Mouse (Mus musculus) myocyte (in vitro differentiated cells): ENCODE results near the gene Trim23. TPM values are rescaled to one million over a fixed set of nuclear protein-coding genes. Genes with fewer than 3 reads are reported as not detected.

Experiments
- H3K27me3 ChIP-seq: one replicate; pipeline ENCODE4 v1.6.1; 2011; ENCODE audit not compliant: control insufficient read depth, insufficient read depth, insufficient read length
- H3K36me3 ChIP-seq: one replicate; pipeline ENCODE4 v1.6.1; 2011; ENCODE audit not compliant: control insufficient read depth, insufficient read depth
- H3K4me2 ChIP-seq: one replicate; pipeline ENCODE4 v1.6.1; 2011; ENCODE audit warnings: low read depth, control low read depth
- H3K4me3 ChIP-seq: one replicate; pipeline ENCODE4 v1.5.1; 2011; ENCODE audit warnings: mild to moderate bottlenecking, control low read depth, moderate library complexity
- H3K79me2 ChIP-seq: one replicate; pipeline ENCODE4 v1.6.1; 2011; ENCODE audit not compliant: control insufficient read depth, insufficient read depth
- H3ac ChIP-seq: one replicate; pipeline ENCODE4 v1.6.1; 2011; ENCODE audit not compliant: control insufficient read depth, insufficient read length
- E2F4 ChIP-seq: IDR thresholded peaks from one replicate; pipeline ENCODE4 v1.6.1; 2011; ENCODE audit warnings: mild to moderate bottlenecking, control low read depth, moderate library complexity; ENCODE audit not compliant: insufficient read depth
- MAX ChIP-seq: IDR thresholded peaks from one replicate; pipeline ENCODE4 v1.6.1; 2011; ENCODE audit warnings: low read depth, mild to moderate bottlenecking, control low read depth
- MYOD1 ChIP-seq, 3 experiments: IDR thresholded peaks; one replicate each; pipeline ENCODE4 v1.6.1; 2011; ENCODE audit warnings: control low read depth in 2 of 3, low read depth in 2 of 3, mild to moderate bottlenecking in 2 of 3, moderate library complexity in 1 of 3; ENCODE audit not compliant: insufficient read length in 2 of 3, control insufficient read depth in 1 of 3
- POLR2A ChIP-seq: IDR thresholded peaks from one replicate; pipeline ENCODE4 v1.6.1; 2011; ENCODE audit warnings: low read depth, mild to moderate bottlenecking, control low read depth, moderate library complexity; ENCODE audit not compliant: insufficient read length
- polyA plus RNA-seq: library from polyadenylated mRNA; unstranded; fragments of >200 nt; fragmentation: generic; extraction: Trizol; gene quantifications from one replicate; pipeline ENCODE4 v1.2.1, GENCODE M21; 2012; ENCODE audit warnings: missing spikeins

Trim23 gene
- polyA plus RNA-seq, 1 experiment, result 4.6 TPM

DNA sequence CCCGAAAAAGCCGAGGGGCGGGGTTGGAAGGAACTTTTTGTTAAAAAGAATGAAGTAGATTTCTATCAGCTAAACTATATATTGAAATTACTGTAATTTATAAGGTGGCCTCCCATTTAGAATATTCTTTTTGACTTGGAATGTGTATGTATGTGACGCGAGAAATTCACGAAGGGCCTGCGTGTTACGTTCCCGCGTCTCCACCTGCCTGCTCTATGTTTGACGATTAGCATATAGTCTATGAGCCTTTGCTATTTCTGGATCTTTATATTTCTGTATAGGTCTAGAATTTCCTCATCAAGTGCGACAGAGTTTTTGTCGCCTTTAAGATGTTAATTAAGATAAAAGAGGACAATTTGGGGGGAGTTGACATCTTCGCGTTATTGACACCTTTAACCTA lies 50.6 kb downstream of the Trim23 start:
- no peak for TF ChIP-seq POLR2A
- TF ChIP-seq E2F4, result no peak
- TF ChIP-seq MYOD1 (IDR thresholded peaks at IDR 0.05; ENCODE audit: control insufficient read depth in 1 of 3, insufficient read length in 2 of 3, low read depth in 2 of 3), result no peak
- no peak for TF ChIP-seq MAX
- Histone ChIP-seq H3K4me2 (peak overlapping the region; percentile 77), H3K4me3 (peak overlapping the region; percentile 96), H3K79me2 (peaks cover 49% of the 10 kb centered on the region), H3K36me3 (no peaks in the 10 kb centered on the region), H3ac (peak overlapping the region; percentile 35), H3K27me3 (no peaks in the 10 kb centered on the region)

Other genes with a start within 250 kb of the Trim23 start
- gene Nln, start 69.2 kb upstream of the Trim23 start, polyA plus RNA-seq, result 10.8 TPM
- 4.3 TPM for gene Sgtb, start 69.1 kb upstream of the Trim23 start, polyA plus RNA-seq
- gene Trappc13, start 328 bp upstream of the Trim23 start, polyA plus RNA-seq, result 22.1 TPM
- gene Cenpk, start 49.8 kb downstream of the Trim23 start, polyA plus RNA-seq, result 4.0 TPM
- 2.7 TPM for gene Ppwd1, start 50.0 kb downstream of the Trim23 start, polyA plus RNA-seq
- gene Adamts6, start 109.0 kb downstream of the Trim23 start, polyA plus RNA-seq, result 2.0 TPM